In genomic region chr4:155423988-155424387, GRCm38 (mm10) we compare ENCODE assay signal across 25 mouse cellular contexts. TPM values are rescaled to one million over a fixed set of nuclear protein-coding genes. Genes with fewer than 3 reads are reported as not detected.
"Had no signal": no experiment of that assay in that cellular context is flagged by ENCODE, and none has a peak within 500 bp of the region (broad histone marks: within the 10 kb centered on the region; RNA-seq: fewer than 3 reads in every experiment).

No protein-coding gene starts in this region.

- H3K27ac ChIP-seq: left cerebral cortex, adult 2 months; limb, embryonic 12.5 days; liver, embryonic 12.5 days; liver, embryonic 15.5 days; lung, embryonic 15.5 days; midbrain, embryonic 12.5 days; midbrain, embryonic 15.5 days; neural tube, embryonic 12.5 days; neural tube, embryonic 15.5 days; stomach, postnatal 0 days had no signal

- H3K4me3 ChIP-seq: left cerebral cortex, adult 2 months; limb, embryonic 12.5 days; liver, embryonic 12.5 days; liver, embryonic 15.5 days; lung, embryonic 15.5 days; midbrain, embryonic 12.5 days; midbrain, embryonic 15.5 days; neural tube, embryonic 12.5 days; neural tube, embryonic 15.5 days had no signal

- DNase-seq: kidney, adult 18-20 months; kidney, adult 9 months; kidney, postnatal 14 days; kidney, postnatal 4 days; layer of hippocampus, postnatal 36 days; liver; lung, adult 18-20 months; lung, postnatal 10 days; lung, postnatal 36 days; right cerebral cortex, postnatal 14 days; right cerebral cortex, postnatal 4 days; thymus, adult 2 months; thymus, postnatal 14 days; thymus, postnatal 4 days had no signal

- H3K4me1 ChIP-seq: limb, embryonic 12.5 days; liver, embryonic 12.5 days; liver, embryonic 15.5 days; lung, embryonic 15.5 days; midbrain, embryonic 12.5 days; midbrain, embryonic 15.5 days; neural tube, embryonic 12.5 days; neural tube, embryonic 15.5 days had no signal

- ATAC-seq: liver, embryonic 12.5 days; midbrain, embryonic 15.5 days had no signal

RNA-seq across cellular contexts. Expression of gene Gabrd, which starts 26.1 kb away (rescaled TPM):
- polyA plus RNA-seq: liver, embryonic 12.5 days; liver, embryonic 15.5 days; midbrain, embryonic 12.5 days; stomach, embryonic 14.5 days had no signal

RNA-seq across cellular contexts. Expression of gene Tmem52, which starts 44.9 kb away (rescaled TPM):
- polyA plus RNA-seq: limb, embryonic 12.5 days; liver, embryonic 12.5 days; neural tube, embryonic 12.5 days; stomach, embryonic 14.5 days; stomach, postnatal 0 days had no signal
